Mouse (Mus musculus) midbrain, postnatal 0 days (tissue): Measurements from ENCODE around the gene Hnrnpd. TPM values are rescaled to one million over a fixed set of nuclear protein-coding genes. Genes with fewer than 3 reads are reported as not detected.

Source experiments
- ATAC-seq: fragments of 200-750 bp; cut with Nextera tagmentation; 2 replicates; pipeline ENCODE4 v1.8.0; 2017; ENCODE audit warnings: moderate number of reproducible peaks, mild to moderate bottlenecking, moderate TSS enrichment, moderate library complexity; ENCODE audit not compliant: low FRiP score
- DNase-seq: peaks from one replicate; pipeline ENCODE4 v3.0.0-alpha.2; 2015; ENCODE audit warnings: low spot score
- H3K27ac ChIP-seq: fragments of 300-500 bp; sonication (generic); 2 replicates; pipeline ENCODE4 v1.5.1; 2014; ENCODE audit warnings: low read depth, mild to moderate bottlenecking, low read length, mixed read lengths
- H3K27me3 ChIP-seq: fragments of 300-500 bp; sonication (generic); 2 replicates; pipeline ENCODE4 v1.6.1; 2014; ENCODE audit warnings: low read length, control low read depth, mixed read lengths; ENCODE audit not compliant: insufficient read depth
- H3K36me3 ChIP-seq: fragments of 300-500 bp; sonication (generic); 2 replicates; pipeline ENCODE4 v1.6.1; 2014; ENCODE audit warnings: low read length, control low read depth, mixed read lengths; ENCODE audit not compliant: insufficient read depth
- H3K4me1 ChIP-seq: fragments of 300-500 bp; sonication (generic); 2 replicates; pipeline ENCODE4 v1.6.1; 2014; ENCODE audit warnings: mild to moderate bottlenecking, control low read depth, antibody characterized with exemption, low read length, mixed read lengths; ENCODE audit not compliant: insufficient read depth
- H3K4me2 ChIP-seq: fragments of 300-500 bp; sonication (generic); 2 replicates; pipeline ENCODE4 v1.6.1; 2014; ENCODE audit warnings: low read depth, mild to moderate bottlenecking, low read length, mixed read lengths; ENCODE audit not compliant: poor library complexity, severe bottlenecking
- H3K4me3 ChIP-seq: fragments of 300-500 bp; sonication (generic); 2 replicates; pipeline ENCODE4 v1.5.1; 2014; ENCODE audit warnings: low read depth, mild to moderate bottlenecking, low read length, moderate library complexity
- H3K9ac ChIP-seq: fragments of 300-500 bp; sonication (generic); replicated peaks from 2 replicates; pipeline ENCODE4 v1.6.1; 2014; ENCODE audit warnings: mild to moderate bottlenecking, low read length, moderate library complexity, mixed read lengths; ENCODE audit not compliant: poor library complexity, severe bottlenecking
- H3K9me3 ChIP-seq: fragments of 300-500 bp; sonication (generic); 2 replicates; pipeline ENCODE4 v1.6.1; 2016; ENCODE audit warnings: low read length, control low read depth
- CTCF ChIP-seq: IDR thresholded peaks from 2 replicates; pipeline ENCODE4 v1.5.1; 2016; ENCODE audit warnings: antibody characterized with exemption, mild to moderate bottlenecking
- WGBS: fragments of 180-500 bp; shearing (Covaris S2); extraction: QIAGEN DNeasy Blood & Tissue Kit; methylation state at CpG from one replicate; pipeline ENCODE4 v1.1.7; 2014; 5-methylcytosine and 5-hydroxymethylcytosine counted together
- polyA plus RNA-seq: library from polyadenylated mRNA; unstranded; fragments of >200 nt; fragmentation: Nextera tagmentation; extraction: Ambion mirVana; gene quantifications from 2 replicates; pipeline ENCODE4 v1.2.1, GENCODE M21; 2015
- total RNA-seq: library from RNA; depleted of rRNA; stranded (reverse); fragments of >200 nt; gene quantifications from 2 replicates; pipeline ENCODE4 v1.2.3, GENCODE M21; 2014

Hnrnpd gene
- total and polyA plus RNA-seq, 2 experiments from 2014 or later: 35.9 to 85.1 TPM

DNA sequence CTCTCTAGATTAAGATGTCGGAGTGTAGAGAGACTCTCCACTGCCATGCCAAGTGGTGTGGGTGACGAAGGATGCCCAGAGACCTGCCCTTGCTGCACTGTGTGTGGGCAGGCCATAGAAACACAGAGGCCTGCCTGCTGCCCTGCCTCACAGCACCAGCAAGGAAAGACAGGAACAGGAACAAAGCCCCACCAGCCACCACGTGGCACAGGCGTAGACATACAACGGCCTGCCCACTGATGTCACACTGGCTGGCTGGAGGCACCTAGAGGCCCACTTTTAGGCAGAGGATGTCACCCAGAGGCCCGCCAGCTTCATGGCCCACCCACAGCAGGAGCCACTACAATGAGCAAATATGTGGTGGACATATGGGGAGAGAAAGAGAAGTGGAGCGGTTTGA lies 21.3 kb upstream of the Hnrnpd start:
- no peak overlapping the region for H3K27ac ChIP-seq
- no peak for TF ChIP-seq CTCF

DNA sequence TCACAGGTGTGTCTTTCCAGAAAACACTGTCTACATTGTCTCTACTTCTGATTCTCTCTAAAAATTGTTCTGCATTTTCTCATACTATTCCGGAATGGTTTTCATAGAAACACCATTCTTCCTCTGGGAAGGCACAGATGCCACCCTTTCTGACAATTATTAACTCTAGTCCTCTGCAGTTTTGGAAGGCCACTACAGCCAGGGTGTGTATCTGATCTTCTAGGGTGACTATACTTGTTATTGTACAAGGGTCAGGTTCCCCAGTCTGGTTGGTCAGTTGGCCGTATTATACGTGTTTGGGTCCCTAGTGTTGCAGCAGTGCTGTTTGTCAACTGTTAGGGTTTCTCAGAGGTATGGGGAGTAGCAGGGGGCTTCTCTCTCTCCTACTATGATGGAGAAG lies 15.9 kb upstream of the Hnrnpd start:
- H3K4me2 ChIP-seq: no peak overlapping the region
- H3K9me3 ChIP-seq: no peaks in the 10 kb centered on the region
- 95% methylated on average over 3 of the region's 3 CpGs for WGBS
- no peak overlapping the region for H3K9ac ChIP-seq
- no peak overlapping the region for H3K27ac ChIP-seq
- DNase-seq: no peak
- H3K27me3 ChIP-seq: no peaks in the 10 kb centered on the region
- H3K4me3 ChIP-seq: no peak overlapping the region
- no peak for ATAC-seq
- H3K36me3 ChIP-seq: no peaks in the 10 kb centered on the region
- H3K4me1 ChIP-seq: no peaks in the 10 kb centered on the region
- TF ChIP-seq CTCF: no peak

More for the DNA sequence above, 21.3 kb upstream of the Hnrnpd start:
- Histone ChIP-seq H3K4me3 (no peak overlapping the region), H3K36me3 (no peaks in the 10 kb centered on the region), H3K4me1 (no peaks in the 10 kb centered on the region), H3K27me3 (no peaks in the 10 kb centered on the region), H3K4me2 (no peak overlapping the region), H3K9me3 (no peaks in the 10 kb centered on the region), H3K9ac (no peak overlapping the region)
- 82% methylated on average over 7 of the region's 7 CpGs for WGBS
- DNase-seq (no peak), ATAC-seq (no peak)

DNA sequence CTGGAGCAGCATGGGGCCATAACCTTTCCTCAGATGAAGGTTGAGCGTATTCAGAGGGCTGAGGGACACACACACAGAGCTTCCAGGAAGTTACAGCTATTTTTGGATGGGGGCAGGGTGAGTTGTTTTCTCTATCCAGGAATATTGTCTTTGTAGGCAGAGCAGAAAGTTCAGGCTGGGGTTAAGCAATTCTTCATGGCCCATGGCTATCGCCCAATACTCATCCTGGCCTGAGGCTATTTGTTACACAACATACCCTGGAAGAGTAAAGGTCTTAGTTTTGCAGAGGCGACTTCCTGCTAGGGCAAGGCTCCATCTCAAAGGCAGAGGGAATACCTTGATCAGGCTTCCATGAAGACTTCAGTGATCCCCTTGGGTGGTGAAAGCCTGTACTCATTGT lies 15.4 kb upstream of the Hnrnpd start:
- DNase-seq: no peak
- no peaks in the 10 kb centered on the region for H3K9me3 ChIP-seq
- no peak for ATAC-seq
- H3K9ac ChIP-seq: no peak overlapping the region
- no peaks in the 10 kb centered on the region for H3K4me1 ChIP-seq
- no peak overlapping the region for H3K4me2 ChIP-seq
- 80% methylated on average over 3 of the region's 3 CpGs for WGBS
- no peak for TF ChIP-seq CTCF
- H3K4me3 ChIP-seq: no peak overlapping the region
- H3K27ac ChIP-seq: no peak overlapping the region
- no peaks in the 10 kb centered on the region for H3K27me3 ChIP-seq
- H3K36me3 ChIP-seq: no peaks in the 10 kb centered on the region

DNA sequence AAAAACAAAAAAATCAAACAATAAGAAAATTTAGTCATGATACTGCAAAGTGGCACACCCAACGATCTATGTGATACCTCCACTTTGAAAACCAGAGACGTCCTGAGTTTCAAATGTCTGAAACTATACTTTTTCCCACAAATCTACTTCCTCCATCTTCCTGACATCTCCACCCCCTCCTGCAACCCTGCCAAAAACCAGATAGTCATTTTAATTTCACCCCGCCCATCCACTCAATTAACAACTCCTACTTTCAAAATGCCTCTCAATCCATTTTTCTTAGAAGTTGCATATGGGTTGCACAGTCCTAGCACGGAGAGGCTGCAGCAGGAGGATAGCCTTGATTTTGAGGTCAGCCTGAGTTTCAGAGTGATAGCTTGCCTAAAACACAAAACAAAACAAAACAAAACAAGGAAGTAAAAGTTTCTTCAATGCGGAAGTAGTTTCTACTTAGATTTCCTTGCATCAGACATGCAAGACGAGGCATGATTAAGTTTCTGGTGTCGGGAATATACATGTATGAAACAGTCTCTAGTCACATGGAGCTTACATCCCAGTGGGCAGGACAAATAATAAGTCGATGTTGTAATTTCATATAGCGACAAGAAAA lies 4.8 kb upstream of the Hnrnpd start:
- Histone ChIP-seq H3K9ac (no peak overlapping the region), H3K4me1 (no peaks in the 10 kb centered on the region), H3K36me3 (no peaks in the 10 kb centered on the region), H3K4me2 (no peak overlapping the region), H3K4me3 (no peak overlapping the region), H3K27me3 (no peaks in the 10 kb centered on the region), H3K27ac (no peak overlapping the region), H3K9me3 (no peaks in the 10 kb centered on the region)
- ATAC-seq (no peak), DNase-seq (no peak)
- 92% methylated on average over 9 of the region's 9 CpGs for WGBS
- no peak for TF ChIP-seq CTCF

DNA sequence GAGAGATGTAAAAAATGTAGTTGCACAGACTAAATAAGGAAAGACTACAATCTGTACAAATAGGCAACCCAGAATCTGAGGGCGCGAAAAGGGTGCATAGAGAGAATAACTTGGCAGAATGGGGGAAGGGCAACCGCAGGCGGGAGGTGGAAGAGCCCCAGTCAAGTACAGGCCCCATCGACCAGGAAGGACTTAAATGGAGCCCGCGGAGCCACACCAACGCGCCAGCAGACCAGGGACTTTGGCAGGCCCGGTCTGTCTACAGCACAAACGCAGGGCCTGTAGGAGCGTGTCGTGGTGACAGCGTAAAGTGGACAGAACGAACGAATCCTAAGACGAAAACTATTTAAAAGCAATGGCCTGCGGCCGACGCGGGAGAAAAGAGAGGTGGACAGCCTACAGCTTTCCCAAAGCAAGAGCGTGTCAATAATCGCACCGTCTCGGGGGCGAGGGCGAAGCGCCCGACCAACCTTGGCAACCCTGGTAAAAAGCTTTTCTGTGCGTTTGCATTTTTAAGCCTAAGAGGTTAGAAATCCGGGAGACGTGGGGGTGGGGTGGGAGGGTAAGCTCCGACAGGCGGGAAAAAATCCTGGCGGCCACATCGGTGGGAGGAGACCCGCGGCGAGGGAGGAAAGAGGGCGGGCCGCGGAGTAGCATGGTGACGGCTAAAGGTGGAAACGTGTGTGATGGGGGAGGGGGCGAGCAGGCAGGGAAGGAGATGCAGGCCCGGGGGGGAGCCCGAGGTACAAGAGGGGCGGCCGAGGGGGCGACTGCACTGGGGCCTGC lies 1.0 kb downstream of the Hnrnpd start:
- ATAC-seq (peak; percentile 42), DNase-seq (peak; percentile 75)
- H3K27me3 ChIP-seq: no peaks in the 10 kb centered on the region
- H3K4me2 ChIP-seq: peak overlapping the region; percentile 66
- H3K9me3 ChIP-seq: no peaks in the 10 kb centered on the region
- peak overlapping the region; percentile 99 for H3K9ac ChIP-seq
- H3K4me1 ChIP-seq: peaks cover 7% of the 10 kb centered on the region; the same call in 1 of the 2 replicates
- no peaks in the 10 kb centered on the region for H3K36me3 ChIP-seq
- H3K27ac ChIP-seq: peak overlapping the region; percentile 99
- TF ChIP-seq CTCF: no peak
- H3K4me3 ChIP-seq: peak overlapping the region; percentile 89
- WGBS: under 1% methylated on average over 40 of the region's 50 CpGs

DNA sequence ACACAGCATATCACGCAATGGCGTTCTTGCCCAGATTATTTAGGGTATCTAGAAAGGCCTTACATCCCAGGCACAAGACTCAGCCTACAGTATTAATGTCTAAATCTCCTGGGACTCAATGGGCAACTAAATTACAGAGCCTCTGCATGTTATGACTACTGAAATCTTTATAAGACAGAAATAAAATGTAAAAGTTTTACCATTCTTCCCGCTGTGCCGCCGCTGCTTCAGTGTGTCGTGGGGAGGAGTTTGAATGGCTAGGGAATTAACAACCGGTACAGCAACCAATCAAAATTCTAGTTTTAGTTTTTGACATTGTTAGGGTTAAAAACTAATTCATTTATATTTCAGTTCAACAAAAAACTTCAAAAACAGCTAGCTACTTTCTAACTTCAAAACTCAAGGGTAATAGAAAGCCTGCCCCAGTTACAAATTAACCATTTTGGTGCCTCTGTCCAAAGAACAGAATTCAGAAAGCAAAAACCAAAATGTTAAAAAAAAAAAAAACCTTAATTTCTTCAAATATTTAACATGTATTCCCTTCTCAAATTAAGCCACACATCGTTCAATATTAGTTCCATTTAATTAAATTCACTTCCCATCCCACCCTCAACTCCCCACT lies 2.3 kb downstream of the Hnrnpd start:
- no peak for DNase-seq
- H3K27ac ChIP-seq: no peak overlapping the region
- H3K4me1 ChIP-seq: peaks cover 7% of the 10 kb centered on the region; the same call in 1 of the 2 replicates

More for the DNA sequence above, 2.3 kb downstream of the Hnrnpd start:
- no peaks in the 10 kb centered on the region for H3K27me3 ChIP-seq
- 5% methylated on average over 8 of the region's 8 CpGs for WGBS
- H3K9ac ChIP-seq: no peak overlapping the region
- H3K4me3 ChIP-seq: peak overlapping the region; percentile 89
- H3K36me3 ChIP-seq: no peaks in the 10 kb centered on the region
- no peak for ATAC-seq
- H3K4me2 ChIP-seq: peak overlapping the region; percentile 66
- no peak for TF ChIP-seq CTCF
- no peaks in the 10 kb centered on the region for H3K9me3 ChIP-seq
